Mouse (Mus musculus): ENCODE results near the gene Glrx. TPM values are rescaled to one million over a fixed set of nuclear protein-coding genes. Genes with fewer than 3 reads are reported as not detected.

The Glrx gene
- total and polyA plus RNA-seq, 3 experiments, result 9.2 to 20.2 TPM; not detected in 1

DNA sequence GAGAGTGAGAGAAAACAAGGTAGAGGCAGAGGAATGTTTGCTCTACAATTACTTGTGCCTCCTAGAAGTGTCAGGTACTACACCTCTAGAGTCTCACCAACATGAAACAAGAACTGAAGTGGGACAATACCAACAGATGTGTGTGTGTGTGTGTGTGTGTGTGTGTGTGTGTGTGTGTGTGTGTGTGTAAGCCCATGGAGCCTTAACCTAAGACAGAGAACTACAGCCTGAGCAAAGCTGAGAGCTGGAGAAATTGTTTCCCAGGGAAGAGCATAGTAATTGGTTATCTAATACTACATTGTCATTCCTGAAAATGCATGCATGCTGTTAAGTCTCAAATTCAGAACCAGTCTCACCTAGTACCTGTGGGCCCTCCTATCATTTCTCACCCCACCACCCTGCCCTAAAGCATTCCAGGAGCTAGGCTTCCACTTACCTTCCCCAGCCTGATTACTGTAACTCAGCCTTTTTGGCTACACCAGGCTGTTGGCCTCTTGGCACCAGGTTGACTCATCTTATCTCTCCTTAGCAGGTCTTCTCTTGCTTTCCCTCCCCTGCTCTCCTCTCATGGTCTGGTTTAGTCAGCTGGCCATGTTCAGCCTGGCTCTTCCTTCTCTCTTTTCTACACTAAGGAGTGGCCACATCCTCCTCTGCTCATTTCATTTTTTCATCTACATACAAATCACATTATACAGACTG, 26.0 kb downstream of the Glrx start (continued):
- TF ChIP-seq ETS1 (IDR thresholded peaks at IDR 0.05; ENCODE audit: low read depth, low read length) (peak; percentile 96), TCF12 (IDR thresholded peaks at IDR 0.05; ENCODE audit: low read depth, low read length) (peak; percentile 98), GABPA (IDR thresholded peaks at IDR 0.05; ENCODE audit: low read depth, low read length) (no peak), MXI1 (IDR thresholded peaks at IDR 0.05; ENCODE audit: low read depth, low read length) (no peak), CHD1 (IDR thresholded peaks at IDR 0.05; ENCODE audit: low read depth, low read length) (no peak), USF2 (IDR thresholded peaks at IDR 0.05; ENCODE audit: borderline replicate concordance in 1 of 2, insufficient read depth in 1 of 2, low read depth in 1 of 2, low read length in 2 of 2) (no peak), CHD2 (IDR thresholded peaks at IDR 0.05; ENCODE audit: low read length) (no peak), ZNF384 (IDR thresholded peaks at IDR 0.05; ENCODE audit: low read depth, low read length) (peak; percentile 18; the same call in 1 of the 2 replicates), USF1 (IDR thresholded peaks at IDR 0.05; ENCODE audit: low read depth, low read length) (peak; percentile 59; the same call in 1 of the 2 replicates)

- no peaks in the 10 kb centered on the region for H3K9me3 ChIP-seq (replicated peaks; ENCODE audit: insufficient read depth, low read length)
- no peak overlapping the region for H3K9ac ChIP-seq (ENCODE audit: control insufficient read depth, low read depth, low read length, poor library complexity, severe bottlenecking)
- no peak overlapping the region for H3K27ac ChIP-seq (ENCODE audit: control insufficient read depth, low read depth, low read length)
- H3K4me3 ChIP-seq (ENCODE audit: control insufficient read depth in 1 of 2, insufficient read depth in 1 of 2, low read depth in 2 of 2, low read length in 2 of 2), result no peak overlapping the region
- TF ChIP-seq CTCF (IDR thresholded peaks at IDR 0.05 in 2 of 3, conservative IDR thresholded peaks at IDR 0.05 in 1 of 3; ENCODE audit: control insufficient read depth in 1 of 3, insufficient read depth in 1 of 3, low read depth in 2 of 3, low read length in 3 of 3, poor library complexity in 1 of 3, severe bottlenecking in 1 of 3), result no peak
- no peak for TF ChIP-seq TCF12 (IDR thresholded peaks at IDR 0.05; ENCODE audit: low read depth, low read length)
- no peak for TF ChIP-seq KAT2A (conservative IDR thresholded peaks at IDR 0.05; ENCODE audit: low read depth, low read length)
- TF ChIP-seq MXI1 (IDR thresholded peaks at IDR 0.05; ENCODE audit: low read depth, low read length), result no peak
- TF ChIP-seq RCOR1 (IDR thresholded peaks at IDR 0.05; ENCODE audit: low read depth, low read length), result no peak
- no peak for TF ChIP-seq USF1 (IDR thresholded peaks at IDR 0.05; ENCODE audit: low read depth, low read length)
- no peak for TF ChIP-seq MAFK (IDR thresholded peaks at IDR 0.05; ENCODE audit: borderline replicate concordance, low read depth, low read length)
- no peak for TF ChIP-seq MAX (IDR thresholded peaks at IDR 0.05; ENCODE audit: low read length)
- TF ChIP-seq ZC3H11A (IDR thresholded peaks at IDR 0.05; ENCODE audit: low read depth, low read length), result no peak
- no peak for TF ChIP-seq USF2 (IDR thresholded peaks at IDR 0.05; ENCODE audit: borderline replicate concordance in 1 of 2, insufficient read depth in 1 of 2, low read depth in 1 of 2, low read length in 2 of 2)
- no peak for TF ChIP-seq UBTF (IDR thresholded peaks at IDR 0.05; ENCODE audit: borderline replicate concordance, insufficient read depth, low read depth, low read length)
- TF ChIP-seq SMC3 (IDR thresholded peaks at IDR 0.05; ENCODE audit: low read depth, low read length), result no peak
- TF ChIP-seq E2F4 (IDR thresholded peaks at IDR 0.05; ENCODE audit: borderline replicate concordance, low read depth, low read length), result no peak
- TF ChIP-seq MYC (IDR thresholded peaks at IDR 0.05; ENCODE audit: low read depth, low read length), result no peak
- no peak for TF ChIP-seq NELFE (IDR thresholded peaks at IDR 0.05; ENCODE audit: low read depth, low read length)
- DNase-seq (ENCODE audit: low read depth, low spot score), result no peak
- H3K36me3 ChIP-seq (ENCODE audit: control insufficient read depth in 1 of 2, insufficient read depth in 2 of 2, low read length in 2 of 2), result peaks cover 0 to 17% of the 10 kb centered on the region in 2 experiments; a peak in 2 of 4 replicates
- H3K79me2 ChIP-seq (ENCODE audit: control insufficient read depth, insufficient read depth, low read length, poor library complexity), result no peaks in the 10 kb centered on the region
- no peaks in the 10 kb centered on the region for H3K27me3 ChIP-seq (ENCODE audit: control insufficient read depth in 1 of 2, insufficient read depth in 2 of 2, low read length in 2 of 2)
- H3K4me1 ChIP-seq (ENCODE audit: control insufficient read depth in 1 of 2, insufficient read depth in 2 of 2, low read length in 2 of 2), result peaks cover 6 to 17% of the 10 kb centered on the region in 2 experiments
Observed at GRCm38 (mm10) chr13:75867876-75868275, 28.2 kb downstream of the Glrx start.

Measured in MEL (cell line).